Mouse (Mus musculus): Measurements from ENCODE around the gene Cd160. TPM values are rescaled to one million over a fixed set of nuclear protein-coding genes. Genes with fewer than 3 reads are reported as not detected.

The Cd160 gene
- total RNA-seq, 2 experiments from 2014 or later, result not detected

- no peak for DNase-seq (ENCODE audit: low spot score in 2 of 2)
Observed at GRCm38 (mm10) chr3:96764528-96764927, 64.6 kb downstream of the Cd160 start.

GRCm38 (mm10) chr3:96759695-96760094 is 69.5 kb downstream of the Cd160 start:
- DNase-seq (ENCODE audit: low spot score in 2 of 2), result peak; percentile 33 to 45

- DNase-seq (ENCODE audit: low spot score in 2 of 2), result no peak
Observed at GRCm38 (mm10) chr3:96757691-96758090, 71.5 kb downstream of the Cd160 start.

GRCm38 (mm10) chr3:96755935-96756334 is 73.2 kb downstream of the Cd160 start:
- DNase-seq (ENCODE audit: low spot score in 2 of 2), result no peak

Other genes with a start within 250 kb of the Cd160 start
- 10 to 100 TPM; 24.0 to 24.8 TPM for gene Polr3gl, start 235.2 kb downstream of the Cd160 start, total RNA-seq (2021)
- 10 to 100 TPM; 67.3 to 77.4 TPM for gene Ankrd34a, start 232.7 kb downstream of the Cd160 start, total RNA-seq (2021)
- gene Lix1l, start 228.2 kb downstream of the Cd160 start, total RNA-seq (2021), result 10 to 100 TPM; 20.8 to 21.5 TPM
- 10 to 100 TPM; 41.5 to 49.6 TPM for gene Rbm8a, start 199.4 kb downstream of the Cd160 start, total RNA-seq (2021)
- gene Pex11b, start 194.0 kb downstream of the Cd160 start, total RNA-seq (2021), result 10 to 100 TPM; 59.1 to 65.7 TPM
- under 1 TPM; 0.59 to 0.65 TPM for gene Gm42957, start 193.9 kb downstream of the Cd160 start, total RNA-seq (2021)
- gene Itga10, start 183.8 kb downstream of the Cd160 start, total RNA-seq (2021), result 1 to 10 TPM; 2.3 to 2.5 TPM
- 1 to 10 TPM; 8.1 to 9.0 TPM for gene Ankrd35, start 159.2 kb downstream of the Cd160 start, total RNA-seq (2021)
- 10 to 100 TPM; 34.5 to 34.8 TPM for gene Pias3, start 133.0 kb downstream of the Cd160 start, total RNA-seq (2021)
- 10 to 100 TPM; 12.4 to 14.9 TPM for gene Nudt17, start 120.8 kb downstream of the Cd160 start, total RNA-seq (2021)
- 10 to 100 TPM; 21.5 to 24.8 TPM for gene Polr3c, start 101.7 kb downstream of the Cd160 start, total RNA-seq (2021)
- 10 to 100 TPM; 61.8 to 65.3 TPM for gene Rnf115, start 101.7 kb downstream of the Cd160 start, total RNA-seq (2021)
- gene Pdzk1, start 67 bp downstream of the Cd160 start, total RNA-seq (2021), result under 1 TPM in 1 of 2 experiments, not detected in 1; 0.23 TPM
- under 1 TPM; 0.37 to 0.73 TPM for gene Gja5, start 75.3 kb upstream of the Cd160 start, total RNA-seq (2021)
- 10 to 100 TPM; 46.9 to 51.0 TPM for gene Gpr89, start 76.0 kb upstream of the Cd160 start, total RNA-seq (2021)
- gene Gja8, start 96.7 kb upstream of the Cd160 start, total RNA-seq (2021), result not detected